Mouse (Mus musculus) kidney, postnatal 25 days (tissue): Measurements from ENCODE around the gene Asphd1.
A peak's percentile ranks its signal among the peaks of the same experiment; 100 is the strongest.

Experiments
- DNase-seq, 2 experiments: peaks; one replicate each; pipeline ENCODE4 v3.0.0; 2021; ENCODE audit warnings: mixed read lengths in 2 of 2

Gene Asphd1

GRCm38 (mm10) chr7:126949403-126949792, at the start of gene Asphd1:
TSS of gene Asphd1 (minus strand) at chr7:126949582.
- DNase-seq: no peak

- peak in 1 of 2 experiments; percentile 34 for DNase-seq
These were observed 47.1 kb upstream of the Asphd1 start for GRCm38 (mm10) chr7:126996449-126996848.

GRCm38 (mm10) chr7:126988816-126989215, 39.4 kb upstream of the Asphd1 start:
- DNase-seq: no peak

DNA sequence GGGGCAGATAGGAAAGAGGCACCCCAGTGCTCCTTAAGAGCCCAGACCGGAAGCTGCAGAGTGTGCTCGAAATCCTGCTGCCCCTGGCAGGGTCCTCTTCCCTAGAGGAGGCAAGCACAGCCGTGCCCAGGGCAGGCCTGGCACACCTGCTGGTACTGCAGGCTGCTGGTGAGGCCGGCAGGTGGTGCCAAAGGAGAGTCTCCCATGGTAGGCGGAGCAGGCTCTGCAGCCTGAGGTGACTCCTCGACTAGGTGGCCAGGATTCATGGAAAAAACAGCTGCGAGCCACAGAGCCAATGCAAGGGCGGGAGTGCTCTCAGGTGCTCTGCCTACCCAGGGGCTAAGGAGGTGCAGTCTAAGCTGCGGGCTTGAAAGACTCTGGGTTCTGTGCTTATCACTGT, 36.9 kb upstream of the Asphd1 start:
- peak; percentile 75 to 86 for DNase-seq

- DNase-seq: no peak
These were observed 35.5 kb upstream of the Asphd1 start for GRCm38 (mm10) chr7:126984667-126985444.

- DNase-seq: no peak
These were observed 33.7 kb upstream of the Asphd1 start for GRCm38 (mm10) chr7:126983113-126983512.

- no peak for DNase-seq
These were observed 32.7 kb upstream of the Asphd1 start for GRCm38 (mm10) chr7:126982054-126982453.

DNA sequence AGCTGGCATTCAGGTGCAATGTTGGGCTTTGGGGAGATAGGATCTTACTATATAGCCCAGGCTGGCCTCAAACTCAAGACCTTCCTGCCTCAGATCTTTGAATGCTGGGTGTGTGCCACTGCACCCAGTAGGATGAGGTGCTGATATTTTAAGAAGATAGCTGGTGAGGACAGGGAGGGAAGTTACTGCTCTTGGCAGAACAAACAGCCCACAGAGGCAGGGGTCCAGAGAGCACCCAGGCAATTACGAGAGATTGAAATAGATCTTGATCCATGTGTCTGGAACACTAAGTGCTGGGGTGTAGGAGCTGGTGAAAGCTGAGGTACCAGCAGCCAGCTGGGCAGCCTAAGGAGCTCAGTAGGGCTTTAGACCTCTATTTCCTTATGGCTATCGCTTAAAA, 32.2 kb upstream of the Asphd1 start:
- no peak for DNase-seq

DNA sequence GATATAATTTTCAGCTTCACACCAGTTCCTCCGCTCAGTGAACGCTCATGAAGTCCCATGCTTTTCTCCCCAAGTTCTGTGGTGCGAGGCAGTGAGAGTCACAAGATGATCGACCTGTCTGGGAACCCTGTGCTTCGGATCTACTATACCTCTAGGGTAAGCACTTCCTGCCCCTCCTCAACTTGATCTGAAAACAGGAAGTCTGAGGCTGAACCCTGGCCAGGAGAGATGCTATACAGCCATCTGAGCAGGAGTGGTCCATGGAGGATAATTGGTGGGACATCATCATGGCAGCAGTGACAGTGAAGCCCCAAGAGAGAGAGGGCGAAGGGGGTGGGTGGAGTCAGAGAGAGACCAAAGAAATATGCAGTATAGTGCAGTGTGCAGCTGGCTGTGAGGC, 29.5 kb upstream of the Asphd1 start:
- no peak for DNase-seq

DNA sequence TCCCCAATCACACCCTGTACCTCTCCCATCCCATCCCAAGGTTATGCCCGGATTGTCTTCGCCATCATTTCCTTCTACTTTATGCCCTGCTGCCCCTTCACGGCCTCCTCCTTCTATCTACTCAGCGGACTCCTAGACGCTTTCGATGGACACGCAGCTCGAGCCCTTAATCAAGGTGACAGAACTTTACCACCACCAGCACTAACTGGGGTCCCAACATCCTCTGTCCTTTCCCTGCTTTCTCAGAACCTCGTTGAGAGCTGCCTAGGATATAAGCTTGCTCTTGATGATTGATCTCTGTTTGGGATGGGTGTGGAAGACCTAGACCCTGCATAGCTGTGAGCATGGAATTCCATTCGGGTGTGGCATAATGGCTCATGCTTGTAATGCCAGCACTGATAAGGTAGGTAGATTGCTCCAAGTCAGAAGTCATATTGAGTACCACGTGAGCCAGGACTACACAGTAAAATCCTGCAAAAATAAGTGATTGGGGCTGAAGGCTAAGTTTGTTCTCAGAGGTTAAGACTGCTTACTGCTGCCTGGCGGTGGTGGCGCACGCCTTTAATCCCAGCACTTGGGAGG, 27.6 kb upstream of the Asphd1 start:
- no peak for DNase-seq

- DNase-seq: peak; percentile 97 to 99
These were observed 26.8 kb upstream of the Asphd1 start, which contains the start of gene Cdiptos for GRCm38 (mm10) chr7:126975950-126976866. TSS of gene Cdiptos (minus strand) at chr7:126976098.

GRCm38 (mm10) chr7:126975893-126975949, 26.3 kb upstream of the Asphd1 start, which contains the start of gene Cdipt:
TSS of gene Cdipt (plus strand) at chr7:126975914.
- no peak for DNase-seq

GRCm38 (mm10) chr7:126975493-126975892, 26.1 kb upstream of the Asphd1 start:
- DNase-seq: no peak

GRCm38 (mm10) chr7:126967361-126967760, 18.0 kb upstream of the Asphd1 start:
- no peak for DNase-seq

- no peak for DNase-seq
These were observed 16.2 kb upstream of the Asphd1 start for GRCm38 (mm10) chr7:126965568-126965967.

DNA sequence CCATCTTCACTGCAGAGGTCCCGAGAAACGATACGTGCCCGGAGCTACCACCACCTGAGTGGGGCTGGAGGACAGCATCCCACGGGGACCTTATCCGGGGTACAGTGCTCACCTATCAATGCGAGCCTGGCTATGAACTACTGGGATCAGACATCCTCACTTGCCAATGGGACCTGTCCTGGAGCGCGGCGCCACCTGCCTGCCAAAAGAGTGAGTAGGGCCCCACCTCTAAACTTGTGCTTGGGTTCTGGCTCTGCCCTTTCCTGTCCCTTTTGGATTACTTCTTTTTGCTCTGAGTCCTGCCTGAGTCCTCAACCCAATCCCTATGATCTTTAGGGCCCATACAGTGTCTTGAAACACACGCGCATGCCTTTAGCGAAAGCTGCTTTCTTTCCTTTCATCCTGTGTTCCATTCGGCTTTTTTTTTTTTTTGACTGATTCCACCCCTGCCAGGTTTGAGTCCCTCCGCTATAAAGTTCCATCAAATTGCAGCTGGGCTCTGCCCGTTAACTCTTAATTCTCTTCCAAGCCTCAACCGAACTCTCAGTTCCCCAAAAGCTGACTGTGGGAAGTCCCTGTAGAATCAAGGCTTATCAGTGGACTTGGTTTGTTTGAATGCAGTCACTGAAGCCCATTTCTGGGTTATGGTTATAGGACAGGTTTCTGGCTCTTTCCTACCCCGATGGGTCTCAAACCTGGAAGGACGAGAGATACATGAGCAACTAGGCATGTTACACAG, 14.3 kb upstream of the Asphd1 start:
- peak; percentile 75 to 80 for DNase-seq

DNA sequence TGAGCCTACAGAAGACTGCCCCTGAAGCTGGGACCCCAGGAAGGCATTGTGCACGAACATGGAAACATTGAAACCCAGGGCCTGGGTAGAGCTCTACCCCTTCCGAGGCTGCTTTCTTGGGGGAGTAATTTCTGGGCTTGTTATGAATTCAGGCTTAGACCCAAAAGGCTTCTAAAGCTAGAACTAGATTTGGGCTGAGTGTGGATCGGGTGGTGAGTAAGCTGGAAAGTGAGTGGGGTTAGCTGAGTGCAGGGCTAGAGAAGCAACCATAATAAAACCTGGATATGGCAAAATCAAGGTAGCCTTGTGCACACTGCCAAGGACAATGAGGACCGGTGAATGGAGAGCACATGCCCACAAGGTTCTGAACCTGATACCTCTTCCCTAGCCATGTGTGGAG, 12.6 kb upstream of the Asphd1 start:
- no peak for DNase-seq

GRCm38 (mm10) chr7:126961095-126961494, 11.7 kb upstream of the Asphd1 start:
- DNase-seq: no peak

DNA sequence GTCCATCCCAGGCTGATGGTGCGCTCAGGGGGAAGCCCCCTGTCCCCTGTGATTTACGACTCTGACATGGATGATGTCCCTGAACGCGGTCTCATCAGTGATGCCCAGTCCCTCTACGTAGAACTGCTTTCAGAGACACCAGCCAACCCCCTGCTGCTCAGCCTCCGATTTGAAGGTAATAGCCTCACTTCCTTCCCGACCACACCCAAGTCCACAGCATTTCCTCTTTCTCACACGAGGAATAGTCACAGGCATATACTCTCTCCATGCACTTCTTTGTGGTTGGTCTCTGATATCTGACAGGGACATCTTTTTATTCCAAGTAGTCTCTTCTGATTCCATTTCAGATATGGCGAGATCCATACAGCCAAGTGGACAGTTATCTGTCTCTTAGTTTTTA, 10.4 kb upstream of the Asphd1 start:
- no peak for DNase-seq

GRCm38 (mm10) chr7:126955125-126955524, 5.7 kb upstream of the Asphd1 start:
- no peak for DNase-seq

DNA sequence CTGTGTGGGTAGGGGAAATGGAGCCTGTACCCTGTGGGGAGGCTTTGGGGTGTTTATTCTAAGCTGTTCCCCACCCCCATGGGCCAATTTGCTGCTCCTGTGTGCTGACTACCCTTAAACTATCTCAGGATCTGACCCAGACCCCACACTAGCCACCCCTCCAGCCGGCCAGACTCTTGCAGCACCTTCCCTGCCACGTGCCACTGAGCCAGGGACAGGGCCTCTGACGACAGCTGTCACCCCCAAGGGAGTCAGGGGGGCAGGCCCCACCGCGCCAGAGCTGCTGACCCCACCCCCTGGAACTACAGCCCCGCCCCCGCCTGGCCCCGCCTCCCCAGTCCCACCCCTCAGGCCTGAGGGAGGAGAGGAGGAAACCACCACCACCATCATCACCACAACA, 3.3 kb upstream of the Asphd1 start:
- DNase-seq: no peak

- DNase-seq: no peak
These were observed 2.4 kb upstream of the Asphd1 start for GRCm38 (mm10) chr7:126951741-126952140.
